Mouse (Mus musculus): Measurements from ENCODE around the gene Dusp14. TPM values are rescaled to one million over a fixed set of nuclear protein-coding genes. Genes with fewer than 3 reads are reported as not detected.

Gene Dusp14
- polyA plus RNA-seq, 1 experiment from 2014 or later = 9.6 TPM

DNA sequence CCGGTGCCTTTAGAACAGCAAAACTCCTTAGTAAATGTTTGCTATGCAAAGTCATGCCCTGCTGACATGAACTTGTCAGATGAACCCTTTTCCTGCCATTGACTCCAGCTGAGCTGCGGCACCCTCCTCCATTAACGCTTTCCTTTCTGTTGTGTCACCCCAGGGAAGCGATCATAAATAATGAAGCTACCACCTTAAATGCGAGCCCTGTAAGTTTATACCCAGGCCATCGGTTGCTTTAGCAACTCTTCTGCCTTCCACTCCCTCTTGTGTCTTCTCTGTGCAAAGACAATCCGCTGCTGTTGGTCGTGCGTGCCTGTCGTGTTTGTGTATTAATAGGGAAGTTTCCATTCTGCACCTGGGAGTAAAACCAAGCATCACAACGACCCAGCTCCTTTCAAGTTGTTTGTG lies 3.0 kb downstream of the Dusp14 start:
- Histone ChIP-seq H3K27me3 (peaks cover 48% of the 10 kb centered on the region), H3K4me2 (no peak overlapping the region), H3K4me3 (replicated peaks) (no peak overlapping the region), H3K27ac (no peak overlapping the region), H3K9me3 (no peaks in the 10 kb centered on the region), H3K4me1 (replicated peaks) (peaks cover 13% of the 10 kb centered on the region), H3K9ac (replicated peaks) (no peak overlapping the region), H3K36me3 (no peaks in the 10 kb centered on the region)
- no peak for ATAC-seq (ENCODE audit: insufficient number of reproducible peaks, insufficient read depth, low FRiP score, low TSS enrichment, low read depth)
- WGBS = 5% methylated on average over 11 of the region's 11 CpGs

DNA sequence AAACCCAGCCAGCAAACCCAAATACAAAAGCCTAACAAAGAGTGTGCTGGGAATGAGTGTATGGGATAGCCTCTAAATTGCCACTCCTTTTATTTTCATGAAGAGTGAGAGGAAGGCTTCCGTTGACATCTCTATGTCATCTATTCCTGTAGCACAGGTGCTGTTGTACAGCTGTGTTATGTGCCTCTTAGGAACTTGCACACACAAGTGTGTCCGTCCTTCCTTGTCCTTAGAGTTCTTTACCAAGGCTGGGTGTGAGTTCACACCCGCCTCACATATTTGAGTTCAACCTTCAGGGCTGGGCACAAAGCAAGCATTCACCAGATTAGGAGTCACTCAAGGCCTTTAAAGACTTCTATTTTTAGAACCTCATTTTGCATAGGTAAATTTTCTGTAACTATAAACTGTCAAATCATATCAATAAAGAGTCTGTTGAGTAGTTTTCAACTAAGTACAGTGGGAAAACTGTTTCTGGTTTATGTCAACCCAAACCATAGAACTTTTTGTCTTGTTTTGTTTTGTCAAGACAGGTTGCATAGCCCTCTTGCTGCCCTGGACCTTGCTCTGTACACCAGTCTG lies 5.3 kb downstream of the Dusp14 start:
- Histone ChIP-seq H3K4me2 (no peak overlapping the region), H3K27ac (no peak overlapping the region), H3K9me3 (no peaks in the 10 kb centered on the region), H3K27me3 (peaks cover 35% of the 10 kb centered on the region), H3K4me3 (replicated peaks) (no peak overlapping the region), H3K4me1 (replicated peaks) (peaks cover 13% of the 10 kb centered on the region), H3K36me3 (no peaks in the 10 kb centered on the region), H3K9ac (replicated peaks) (no peak overlapping the region)
- ATAC-seq (ENCODE audit: insufficient number of reproducible peaks, insufficient read depth, low FRiP score, low TSS enrichment, low read depth) = no peak
- WGBS = 89% methylated on average over 3 of the region's 3 CpGs

DNA sequence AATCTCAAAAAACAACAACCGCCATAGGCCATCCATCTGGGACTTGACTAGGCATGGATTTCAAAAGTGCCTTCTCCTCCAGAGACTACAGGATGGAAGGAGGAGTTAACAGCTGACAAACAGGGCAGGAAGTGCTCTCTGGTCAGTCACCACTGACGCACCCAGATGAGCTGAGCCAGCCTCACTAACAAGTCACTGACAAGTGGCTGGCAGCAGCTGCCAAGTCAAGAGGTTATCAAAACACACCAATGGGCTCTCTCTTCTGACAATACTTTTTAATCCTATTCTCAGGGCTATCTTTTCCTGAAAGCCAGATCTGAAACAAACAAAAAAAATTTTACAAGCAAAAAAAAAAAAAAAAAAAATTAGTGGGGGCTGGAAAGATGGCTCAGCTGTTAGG lies 6.3 kb downstream of the Dusp14 start:
- no peak for ATAC-seq (ENCODE audit: insufficient number of reproducible peaks, insufficient read depth, low FRiP score, low TSS enrichment, low read depth)
- Histone ChIP-seq H3K4me1 (replicated peaks) (peaks cover 13% of the 10 kb centered on the region), H3K4me3 (replicated peaks) (no peak overlapping the region), H3K36me3 (no peaks in the 10 kb centered on the region), H3K9me3 (no peaks in the 10 kb centered on the region), H3K27ac (no peak overlapping the region), H3K27me3 (peaks cover 26% of the 10 kb centered on the region), H3K4me2 (no peak overlapping the region), H3K9ac (replicated peaks) (no peak overlapping the region)
- WGBS = 49% methylated on average over 2 of the region's 2 CpGs

GRCm38 (mm10) chr11:84061881-84062280 lies 7.2 kb downstream of the Dusp14 start:
- H3K4me1 ChIP-seq (replicated peaks) = peaks cover 7% of the 10 kb centered on the region
- no peak overlapping the region for H3K4me2 ChIP-seq
- H3K9ac ChIP-seq (replicated peaks) = no peak overlapping the region
- 65% methylated on average over 2 of the region's 2 CpGs for WGBS
- no peak for ATAC-seq (ENCODE audit: insufficient number of reproducible peaks, insufficient read depth, low FRiP score, low TSS enrichment, low read depth)
- H3K4me3 ChIP-seq (replicated peaks) = no peak overlapping the region
- H3K27ac ChIP-seq = no peak overlapping the region
- peaks cover 16% of the 10 kb centered on the region for H3K27me3 ChIP-seq
- H3K9me3 ChIP-seq = no peaks in the 10 kb centered on the region
- no peaks in the 10 kb centered on the region for H3K36me3 ChIP-seq

- no peaks in the 10 kb centered on the region for H3K9me3 ChIP-seq
- WGBS = 72% methylated on average over 6 of the region's 6 CpGs
- H3K36me3 ChIP-seq = no peaks in the 10 kb centered on the region
- H3K4me3 ChIP-seq (replicated peaks) = no peak overlapping the region
- H3K9ac ChIP-seq (replicated peaks) = no peak overlapping the region
- H3K4me2 ChIP-seq = no peak overlapping the region
- no peak overlapping the region for H3K27ac ChIP-seq
- H3K27me3 ChIP-seq = peaks cover 6% of the 10 kb centered on the region; the same call in 1 of the 2 replicates
- no peak for ATAC-seq (ENCODE audit: insufficient number of reproducible peaks, insufficient read depth, low FRiP score, low TSS enrichment, low read depth)
- no peaks in the 10 kb centered on the region for H3K4me1 ChIP-seq (replicated peaks)
These were observed 8.4 kb downstream of the Dusp14 start for GRCm38 (mm10) chr11:84060635-84061034.

GRCm38 (mm10) chr11:84059784-84060183 lies 9.3 kb downstream of the Dusp14 start:
- ATAC-seq (ENCODE audit: insufficient number of reproducible peaks, insufficient read depth, low FRiP score, low TSS enrichment, low read depth) = no peak
- H3K9ac ChIP-seq (replicated peaks) = no peak overlapping the region
- no peaks in the 10 kb centered on the region for H3K4me1 ChIP-seq (replicated peaks)
- H3K27ac ChIP-seq = no peak overlapping the region
- H3K4me3 ChIP-seq (replicated peaks) = no peak overlapping the region
- 0 out of 2 replicates have a peak, but pooled peaks cover 3% of the 10 kb centered on the region for H3K27me3 ChIP-seq
- no peak overlapping the region for H3K4me2 ChIP-seq
- no peaks in the 10 kb centered on the region for H3K36me3 ChIP-seq
- no peaks in the 10 kb centered on the region for H3K9me3 ChIP-seq
- WGBS = 84% methylated on average over 2 of the region's 2 CpGs

GRCm38 (mm10) chr11:84057418-84057817 lies 11.6 kb downstream of the Dusp14 start:
- no peaks in the 10 kb centered on the region for H3K36me3 ChIP-seq
- H3K4me1 ChIP-seq (replicated peaks) = no peaks in the 10 kb centered on the region
- no peak overlapping the region for H3K4me3 ChIP-seq (replicated peaks)
- H3K27ac ChIP-seq = no peak overlapping the region
- no peak overlapping the region for H3K9ac ChIP-seq (replicated peaks)
- H3K27me3 ChIP-seq = no peaks in the 10 kb centered on the region
- WGBS = 88% methylated on average over 2 of the region's 2 CpGs
- ATAC-seq (ENCODE audit: insufficient number of reproducible peaks, insufficient read depth, low FRiP score, low TSS enrichment, low read depth) = no peak
- H3K4me2 ChIP-seq = no peak overlapping the region
- no peaks in the 10 kb centered on the region for H3K9me3 ChIP-seq

DNA sequence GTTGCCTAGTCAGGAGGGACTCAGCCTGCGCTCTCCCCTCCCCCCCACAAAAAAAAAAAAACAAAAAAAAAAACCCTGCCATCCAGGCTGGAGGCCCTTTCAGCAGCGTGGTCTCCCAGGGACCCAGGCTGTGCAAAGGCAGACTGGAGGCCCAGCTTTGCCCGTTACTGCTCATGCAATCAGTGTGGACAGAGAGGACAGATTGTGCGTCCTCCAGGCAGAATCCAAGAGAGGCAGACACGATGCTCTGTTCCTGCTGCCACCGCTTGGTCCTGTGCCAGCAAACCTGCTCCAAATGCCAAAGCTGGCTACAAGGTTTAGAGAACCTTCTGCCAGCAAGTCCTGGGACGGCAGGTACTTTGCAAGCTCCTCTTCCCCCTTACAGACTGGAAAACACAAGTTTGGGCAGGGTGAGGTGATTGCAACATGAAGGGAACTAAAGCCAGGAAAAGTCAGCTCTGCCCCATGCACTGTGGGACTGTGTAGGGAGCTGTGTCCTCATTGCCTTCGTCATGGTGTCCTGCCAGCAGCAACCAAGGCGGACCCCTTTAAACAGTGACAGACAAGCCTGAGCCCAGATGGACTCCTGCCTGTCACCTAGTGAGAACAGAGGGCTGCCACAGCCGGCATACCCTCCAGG lies 15.4 kb downstream of the Dusp14 start:
- H3K27ac ChIP-seq = no peak overlapping the region
- no peak overlapping the region for H3K4me3 ChIP-seq (replicated peaks)
- no peaks in the 10 kb centered on the region for H3K27me3 ChIP-seq
- WGBS = 69% methylated on average over 10 of the region's 10 CpGs
- ATAC-seq (ENCODE audit: insufficient number of reproducible peaks, insufficient read depth, low FRiP score, low TSS enrichment, low read depth) = no peak
- peaks cover 5% of the 10 kb centered on the region for H3K4me1 ChIP-seq (replicated peaks)
- H3K9ac ChIP-seq (replicated peaks) = no peak overlapping the region
- no peak overlapping the region for H3K4me2 ChIP-seq
- H3K36me3 ChIP-seq = no peaks in the 10 kb centered on the region
- H3K9me3 ChIP-seq = no peaks in the 10 kb centered on the region

GRCm38 (mm10) chr11:84053055-84053454 lies 16.0 kb downstream of the Dusp14 start:
- Histone ChIP-seq H3K4me3 (replicated peaks) (no peak overlapping the region), H3K9ac (replicated peaks) (no peak overlapping the region), H3K27me3 (no peaks in the 10 kb centered on the region), H3K9me3 (no peaks in the 10 kb centered on the region), H3K4me2 (no peak overlapping the region), H3K27ac (no peak overlapping the region), H3K4me1 (replicated peaks) (peaks cover 5% of the 10 kb centered on the region), H3K36me3 (no peaks in the 10 kb centered on the region)
- no peak for ATAC-seq (ENCODE audit: insufficient number of reproducible peaks, insufficient read depth, low FRiP score, low TSS enrichment, low read depth)
- 89% methylated on average over 7 of the region's 7 CpGs for WGBS

DNA sequence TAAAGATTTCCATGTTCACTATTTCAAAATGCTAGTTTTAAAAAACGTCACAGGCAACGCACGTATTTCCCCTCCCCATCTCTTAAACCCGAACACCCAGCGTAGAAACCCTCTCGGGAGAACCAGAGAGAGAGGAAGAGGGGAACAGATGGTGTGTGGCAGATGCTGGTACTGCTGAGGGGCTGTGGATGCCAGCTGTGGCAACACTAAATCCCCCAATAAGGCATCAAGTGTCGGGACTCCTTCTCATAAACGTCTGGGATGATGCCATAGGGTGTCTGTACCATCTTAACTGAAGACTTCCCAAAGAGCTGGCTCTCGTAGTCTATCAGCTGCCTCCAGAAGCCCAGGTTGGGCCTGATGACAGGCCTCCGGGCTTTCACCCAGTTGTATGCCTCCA lies 20.6 kb downstream of the Dusp14 start:
- 60% methylated on average over 10 of the region's 10 CpGs for WGBS
- no peaks in the 10 kb centered on the region for H3K36me3 ChIP-seq
- H3K4me3 ChIP-seq (replicated peaks) = no peak overlapping the region
- no peak overlapping the region for H3K27ac ChIP-seq
- no peak overlapping the region for H3K4me2 ChIP-seq
- peaks cover 23% of the 10 kb centered on the region for H3K4me1 ChIP-seq (replicated peaks)
- no peak overlapping the region for H3K9ac ChIP-seq (replicated peaks)
- H3K27me3 ChIP-seq = no peaks in the 10 kb centered on the region
- no peak for ATAC-seq (ENCODE audit: insufficient number of reproducible peaks, insufficient read depth, low FRiP score, low TSS enrichment, low read depth)
- H3K9me3 ChIP-seq = no peaks in the 10 kb centered on the region

DNA sequence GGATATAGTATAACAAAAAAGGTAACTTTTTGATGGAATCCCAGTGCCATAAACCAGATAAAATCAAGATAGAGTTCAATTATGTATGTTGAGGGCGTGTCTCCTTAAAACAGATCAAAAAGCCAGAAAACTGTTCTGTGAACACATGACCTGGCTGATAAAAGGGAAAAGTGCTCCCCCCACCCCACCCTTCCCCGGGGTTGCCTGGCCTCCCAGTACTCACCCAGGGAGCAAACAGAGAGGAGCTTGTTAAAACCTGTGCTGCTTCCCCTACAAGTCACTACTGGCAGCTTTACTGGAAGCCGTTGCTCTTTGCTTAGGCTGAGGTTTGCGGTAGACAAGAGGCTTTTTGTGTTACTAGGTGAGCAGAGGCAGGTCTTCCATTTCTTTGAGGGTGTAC lies 21.8 kb downstream of the Dusp14 start:
- no peaks in the 10 kb centered on the region for H3K27me3 ChIP-seq
- no peaks in the 10 kb centered on the region for H3K36me3 ChIP-seq
- no peak overlapping the region for H3K27ac ChIP-seq
- no peak overlapping the region for H3K4me2 ChIP-seq
- no peak overlapping the region for H3K9ac ChIP-seq (replicated peaks)
- ATAC-seq (ENCODE audit: insufficient number of reproducible peaks, insufficient read depth, low FRiP score, low TSS enrichment, low read depth) = no peak
- 48% methylated on average over 4 of the region's 4 CpGs for WGBS
- no peak overlapping the region for H3K4me3 ChIP-seq (replicated peaks)
- H3K9me3 ChIP-seq = no peaks in the 10 kb centered on the region
- H3K4me1 ChIP-seq (replicated peaks) = peaks cover 33% of the 10 kb centered on the region

DNA sequence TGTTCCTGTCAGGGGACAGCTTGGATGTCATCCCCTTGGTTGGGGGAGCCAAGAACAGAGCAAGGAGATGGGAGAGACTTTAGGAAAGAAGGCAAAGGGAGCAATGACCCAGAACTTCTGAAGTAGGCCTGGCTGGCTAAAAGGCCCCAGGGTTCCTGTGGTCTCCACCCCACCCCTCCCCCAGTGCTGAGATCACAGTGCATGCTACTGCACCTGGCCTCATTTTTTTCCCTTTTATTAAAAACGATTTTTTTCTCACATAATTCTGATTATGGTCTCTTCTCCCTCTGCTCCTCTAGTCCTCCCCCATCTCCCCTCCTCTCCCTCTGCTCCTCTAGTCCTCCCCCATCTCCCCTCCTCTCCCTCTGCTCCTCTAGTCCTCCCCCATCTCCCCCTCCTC lies 24.1 kb downstream of the Dusp14 start:
- Histone ChIP-seq H3K27me3 (no peaks in the 10 kb centered on the region), H3K9ac (replicated peaks) (no peak overlapping the region), H3K4me3 (replicated peaks) (no peak overlapping the region), H3K27ac (no peak overlapping the region), H3K9me3 (no peaks in the 10 kb centered on the region), H3K4me2 (no peak overlapping the region), H3K4me1 (replicated peaks) (peaks cover 39% of the 10 kb centered on the region), H3K36me3 (peaks cover 12% of the 10 kb centered on the region)
- WGBS = 13% methylated on average over 1 of the region's 1 CpGs
- no peak for ATAC-seq (ENCODE audit: insufficient number of reproducible peaks, insufficient read depth, low FRiP score, low TSS enrichment, low read depth)

Measured in limb, embryonic 12.5 days (tissue).